In the genomic region with DNA sequence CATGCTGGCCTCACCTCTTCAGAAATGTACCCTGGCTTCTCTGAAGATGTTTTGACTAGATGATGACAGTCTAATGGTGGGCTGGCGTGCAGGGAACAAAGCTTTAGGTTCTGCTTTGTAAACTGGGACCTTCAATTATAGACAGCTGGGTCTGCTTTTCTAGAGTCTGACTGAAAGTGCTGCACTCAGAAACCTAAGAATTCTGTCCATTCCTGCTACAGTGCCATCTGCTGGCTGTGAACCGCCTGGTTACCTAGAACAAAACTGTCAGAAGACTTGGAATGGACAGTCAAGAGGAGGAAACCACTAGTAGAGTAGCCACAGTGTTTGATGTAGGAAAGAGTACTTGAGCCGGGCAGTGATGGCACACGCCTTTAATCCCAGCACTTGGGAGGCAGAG, we compare ENCODE assay signal across 8 mouse cellular contexts. TPM values are rescaled to one million over a fixed set of nuclear protein-coding genes. Genes with fewer than 3 reads are reported as not detected.
DNase-seq lines count a peak whose midpoint lies in the region; ATAC-seq lines count a peak whose summit lies in the region.

No protein-coding gene starts in this region.

- peak; percentile 42 for DNase-seq in WW6 (ENCODE audit: low read depth, low spot score)
- DNase-seq in cerebellum, postnatal 25 days: peak; percentile 82 to 91
- DNase-seq in frontal cortex, postnatal 25 days (ENCODE audit: low spot score in 2 of 2): peak; percentile 71 to 72
- peak; percentile 91 for DNase-seq in hindbrain, embryonic 14.5 days (ENCODE audit: low spot score)
- DNase-seq in layer of hippocampus, postnatal 36 days: peak; percentile 62 to 70
- peak; percentile 95 for DNase-seq in lung, postnatal 36 days
- peak; percentile 91 for DNase-seq in retina, embryonic 14.5 days (ENCODE audit: low spot score)
- peak; percentile 76 to 78 for DNase-seq in thymus, postnatal 36 days

- 12% methylated on average over 4 of the region's 4 CpGs for WGBS in hindbrain, embryonic 14.5 days

- H3K4me2 ChIP-seq in hindbrain, embryonic 14.5 days (replicated peaks): peak overlapping the region; percentile 84

- peak overlapping the region; percentile 92 for H3K27ac ChIP-seq in hindbrain, embryonic 14.5 days

- H3K27me3 ChIP-seq in hindbrain, embryonic 14.5 days (ENCODE audit: control insufficient read depth, insufficient read depth, low read length): no peaks in the 10 kb centered on the region

- H3K9me3 ChIP-seq in hindbrain, embryonic 14.5 days (ENCODE audit: control insufficient read depth, low read length): no peaks in the 10 kb centered on the region

- H3K4me3 ChIP-seq in hindbrain, embryonic 14.5 days (replicated peaks; ENCODE audit: low read length): peak overlapping the region; percentile 62

- H3K36me3 ChIP-seq in hindbrain, embryonic 14.5 days (replicated peaks; ENCODE audit: control insufficient read depth, insufficient read depth): peaks cover 19% of the 10 kb centered on the region

- H3K9ac ChIP-seq in hindbrain, embryonic 14.5 days: peak overlapping the region; percentile 49; the same call in 1 of the 2 replicates

- H3K4me1 ChIP-seq in hindbrain, embryonic 14.5 days (replicated peaks; ENCODE audit: control insufficient read depth, insufficient read depth, low read length): peaks cover 8% of the 10 kb centered on the region

- ATAC-seq in hindbrain, embryonic 14.5 days (ENCODE audit: low FRiP score): 0 out of 2 replicates have a peak, but pooled peaks have one; percentile 5

RNA-seq across cellular contexts. Expression of gene Tmem167b, which starts 1.0 kb away (rescaled TPM):
- 51.8 and 52.0 TPM in 2 replicates for polyA plus RNA-seq in hindbrain, embryonic 14.5 days (2014; fragmentation: Nextera tagmentation; extraction: Ambion mirVana)
- total RNA-seq in layer of hippocampus, postnatal 36 days (2021): 10 to 100 TPM; 51.2 to 54.0 TPM

RNA-seq across cellular contexts. Expression of gene Taf13, which starts 8.2 kb away (rescaled TPM):
- 41.0 and 50.6 TPM in 2 replicates for polyA plus RNA-seq in hindbrain, embryonic 14.5 days (2014; fragmentation: Nextera tagmentation; extraction: Ambion mirVana)
- total RNA-seq in layer of hippocampus, postnatal 36 days (2021): 10 to 100 TPM; 25.1 to 26.2 TPM

RNA-seq across cellular contexts. Expression of gene 5330417C22Rik, which starts 27.0 kb away (rescaled TPM):
- polyA plus RNA-seq in hindbrain, embryonic 14.5 days (2014; fragmentation: Nextera tagmentation; extraction: Ambion mirVana): 15.4 and 18.3 TPM in 2 replicates
- total RNA-seq in layer of hippocampus, postnatal 36 days (2021): 10 to 100 TPM; 26.1 to 29.7 TPM

RNA-seq across cellular contexts. Expression of gene Wdr47, which starts 27.8 kb away (rescaled TPM):
- 105 and 130 TPM in 2 replicates for polyA plus RNA-seq in hindbrain, embryonic 14.5 days (2014; fragmentation: Nextera tagmentation; extraction: Ambion mirVana)
- total RNA-seq in layer of hippocampus, postnatal 36 days (2021): 100 to 1,000 TPM; 129 to 132 TPM

RNA-seq across cellular contexts. Expression of gene 1700013F07Rik, which starts 29.4 kb away (rescaled TPM):
- 1.7 and 2.8 TPM in 2 replicates for polyA plus RNA-seq in hindbrain, embryonic 14.5 days (2014; fragmentation: Nextera tagmentation; extraction: Ambion mirVana)
- total RNA-seq in layer of hippocampus, postnatal 36 days (2021): 1 to 10 TPM; 2.4 to 2.9 TPM

Comparison
In these comparisons a context has a peak if more than half of its experiments do, and no peak if none do; other contexts are left out.
1. Peak in every context shown above with its lines: DNase-seq, ATAC-seq, H3K4me3 ChIP-seq and H3K27ac ChIP-seq.
2. DNase-seq: peak in every context shown above with its lines; median percentile 95 in lung, postnatal 36 days; 91 in hindbrain, embryonic 14.5 days; 91 in retina, embryonic 14.5 days; 86 in cerebellum, postnatal 25 days; 77 in thymus, postnatal 36 days; 72 in frontal cortex, postnatal 25 days; 66 in layer of hippocampus, postnatal 36 days; 42 in WW6.